Mouse (Mus musculus) 416B (cell line): ENCODE results near the gene Anp32e.
"Not testable (repeated sequence)": the region's sequence is repeated elsewhere in the genome, so short reads cannot be mapped to it uniquely, and the experiment has no call there.

ENCODE experiments used
- DNase-seq: peaks from one replicate; pipeline ENCODE4 v3.0.0; 2011; ENCODE audit warnings: low read depth

Anp32e gene

GRCm38 (mm10) chr3:95928658-95929503, at the start of gene Anp32e:
Anp32e (plus strand) TSS chr3:95929246.
- DNase-seq = peak; percentile 100

GRCm38 (mm10) chr3:95881979-95882815, 46.8 kb upstream of the Anp32e start, which contains the start of gene Ciart:
Ciart (minus strand) TSS chr3:95882251.
- peak; percentile 100 for DNase-seq

DNA sequence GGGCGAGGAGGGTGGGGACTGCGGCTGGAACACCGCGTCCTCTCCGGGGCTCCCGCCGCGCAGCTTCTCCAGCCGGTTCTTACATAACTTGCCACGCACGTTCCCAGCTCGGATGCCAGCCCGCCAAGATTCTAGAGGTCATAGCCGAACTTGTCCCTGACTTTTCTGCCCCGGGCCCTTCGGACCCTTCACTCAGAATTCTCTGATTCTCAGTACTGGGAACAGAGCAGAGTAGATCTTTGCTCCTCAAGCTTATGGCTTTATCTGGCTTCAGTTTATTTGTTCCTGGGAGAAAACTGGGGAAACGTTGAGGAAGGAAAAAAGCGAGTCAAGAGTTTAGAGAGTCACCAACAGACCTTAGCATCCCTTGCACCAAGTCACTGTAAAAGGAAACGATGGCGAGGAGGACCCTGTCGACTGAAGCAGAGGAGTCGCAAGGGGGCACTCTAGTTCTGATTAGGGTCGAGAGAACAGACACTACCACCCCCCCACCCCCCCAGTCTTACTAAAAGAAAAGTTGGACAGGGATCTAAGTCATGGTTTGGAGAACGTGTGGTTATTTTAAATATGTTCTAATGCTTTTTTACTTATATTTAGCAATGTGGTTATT, 46.1 kb upstream of the Anp32e start:
- peak; percentile 90 for DNase-seq

GRCm38 (mm10) chr3:95884400-95884799, 44.6 kb upstream of the Anp32e start:
- no peak for DNase-seq

DNA sequence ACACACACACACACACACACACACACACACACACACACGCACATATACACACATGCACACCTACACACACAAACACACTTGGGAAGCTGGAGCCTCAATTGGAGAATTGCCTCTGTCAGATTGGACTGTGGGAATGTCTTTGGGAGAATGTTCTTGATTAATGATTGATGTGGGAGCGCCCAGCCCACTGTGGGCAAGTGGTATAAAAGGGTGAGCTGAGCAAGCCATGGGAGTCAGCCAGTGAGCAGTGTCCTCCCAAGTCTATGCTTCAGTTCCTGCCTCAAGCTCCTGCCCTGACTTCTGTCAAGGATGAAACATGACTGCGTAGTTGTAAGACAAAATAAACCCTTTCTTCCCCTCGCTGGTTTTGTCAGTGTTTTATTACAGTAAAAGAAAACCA, 41.5 kb upstream of the Anp32e start:
- no peak for DNase-seq

GRCm38 (mm10) chr3:95889664-95890063, 39.4 kb upstream of the Anp32e start:
- DNase-seq = no peak

- DNase-seq = peak; percentile 87
These were observed 37.6 kb upstream of the Anp32e start, which contains the start of gene BC028528 for GRCm38 (mm10) chr3:95891211-95892065. BC028528 (minus strand) TSS chr3:95892005.

GRCm38 (mm10) chr3:95892066-95893052, 36.7 kb upstream of the Anp32e start:
- DNase-seq = peak; percentile 31

DNA sequence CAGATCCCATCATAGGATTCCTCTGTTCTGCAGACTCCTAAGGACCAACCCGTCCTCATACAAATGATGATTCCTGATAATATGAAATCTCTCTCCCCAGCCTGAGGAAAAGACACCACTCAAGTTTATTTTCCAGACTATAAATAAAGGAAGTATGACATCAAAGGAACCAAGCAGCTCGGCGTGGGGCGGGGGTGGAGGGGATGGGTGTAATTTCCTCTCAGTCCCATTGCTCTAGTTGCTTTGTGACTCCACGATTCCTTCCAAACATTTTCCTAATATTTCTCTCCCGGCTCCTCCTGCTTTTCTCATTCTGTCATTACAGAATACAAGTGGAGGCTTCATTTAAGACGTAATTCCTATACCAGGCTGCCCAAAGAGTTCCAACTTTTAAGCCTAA, 35.9 kb upstream of the Anp32e start:
- peak; percentile 65 for DNase-seq

DNA sequence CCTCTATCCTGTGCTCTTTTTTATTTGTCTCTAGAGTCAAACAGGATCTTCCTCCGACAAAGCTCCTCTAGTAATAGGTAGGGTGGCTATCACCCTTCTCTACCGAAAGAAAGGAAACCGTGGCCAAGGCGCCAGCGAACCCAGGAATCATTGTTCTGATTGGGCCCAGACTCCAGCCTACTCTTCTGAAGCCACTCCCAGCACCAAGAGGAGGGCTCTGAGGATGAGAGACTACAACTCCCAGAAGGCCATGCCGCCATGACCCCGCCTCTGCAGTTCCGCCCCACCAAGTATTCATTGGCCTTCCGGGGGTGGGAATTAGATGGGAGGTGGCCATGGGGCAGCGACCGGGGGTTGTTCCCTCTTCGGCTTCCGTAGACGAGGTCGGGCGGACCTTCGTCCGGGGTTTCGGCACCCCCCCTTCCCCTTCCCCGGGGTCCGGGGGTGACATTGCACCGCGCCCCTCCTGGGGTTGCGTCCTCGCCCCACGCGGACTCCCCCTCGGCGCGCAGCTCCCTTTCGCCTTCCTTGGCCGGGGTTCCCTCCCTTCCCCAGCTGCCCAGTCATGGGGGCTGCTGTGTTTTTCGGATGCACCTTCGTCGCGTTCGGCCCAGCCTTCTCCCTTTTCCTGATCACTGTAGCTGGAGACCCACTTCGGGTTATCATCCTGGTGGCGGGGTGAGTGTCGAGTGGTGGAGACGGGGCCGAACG, 35.3 kb upstream of the Anp32e start, which contains the start of gene Aph1a:
TSS of gene Aph1a (plus strand) at position 364 of the 711 bp plus-strand sequence.
- peak; percentile 99 for DNase-seq

DNA sequence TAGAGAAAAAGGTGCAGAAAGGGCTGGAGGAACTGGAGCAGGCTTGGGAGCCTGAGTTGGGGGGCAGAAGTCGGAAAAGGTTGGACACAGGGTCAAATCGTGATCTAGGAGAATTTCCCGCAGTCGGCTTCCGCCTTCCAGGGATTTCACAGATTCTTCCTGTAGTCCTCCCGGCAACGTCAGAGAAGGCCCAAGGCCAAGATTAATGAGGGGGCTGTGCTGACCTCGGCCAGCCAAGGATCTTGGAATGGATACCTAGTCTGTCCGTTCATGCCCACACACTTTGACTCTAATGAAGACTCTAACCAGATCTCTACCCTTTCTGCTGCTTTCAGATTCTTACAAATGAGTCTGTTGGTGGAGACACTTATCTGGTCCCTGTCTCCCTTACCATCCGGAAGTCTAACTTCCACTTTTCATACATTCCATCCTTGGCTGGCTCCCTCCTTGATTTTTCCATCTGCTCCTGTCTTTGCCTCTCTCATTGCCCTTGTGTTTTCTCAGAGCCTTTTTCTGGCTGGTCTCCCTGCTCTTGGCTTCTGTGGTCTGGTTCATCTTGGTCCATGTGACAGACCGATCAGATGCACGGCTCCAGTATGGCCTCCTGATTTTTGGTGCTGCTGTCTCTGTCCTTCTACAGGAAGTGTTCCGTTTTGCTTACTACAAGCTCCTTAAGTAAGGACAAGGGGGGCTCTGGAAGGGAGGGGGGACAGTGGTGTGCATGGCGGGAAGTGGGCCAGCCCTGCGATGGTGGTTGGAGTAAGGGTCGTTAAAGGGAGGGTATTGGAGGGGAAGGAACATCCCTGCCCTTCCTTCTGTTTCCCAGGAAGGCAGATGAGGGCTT, 34.5 kb upstream of the Anp32e start:
- DNase-seq = peak; percentile 42

DNA sequence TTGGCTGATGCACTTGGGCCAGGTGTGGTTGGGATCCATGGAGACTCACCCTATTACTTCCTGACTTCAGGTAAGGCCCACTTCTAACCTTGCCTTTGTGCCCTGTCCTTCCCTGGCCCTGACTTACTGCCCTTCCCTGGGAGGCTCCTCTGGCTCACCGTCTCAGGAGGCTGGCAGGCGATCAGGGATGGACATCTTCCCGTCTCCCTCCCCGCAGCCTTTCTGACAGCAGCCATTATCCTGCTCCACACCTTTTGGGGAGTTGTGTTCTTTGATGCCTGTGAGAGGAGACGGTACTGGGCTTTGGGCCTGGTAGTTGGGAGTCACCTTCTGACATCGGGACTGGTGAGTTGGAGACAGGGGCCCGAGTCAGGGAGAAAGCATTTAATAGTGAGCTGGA, 33.5 kb upstream of the Anp32e start:
- not testable (repeated sequence) for DNase-seq

DNA sequence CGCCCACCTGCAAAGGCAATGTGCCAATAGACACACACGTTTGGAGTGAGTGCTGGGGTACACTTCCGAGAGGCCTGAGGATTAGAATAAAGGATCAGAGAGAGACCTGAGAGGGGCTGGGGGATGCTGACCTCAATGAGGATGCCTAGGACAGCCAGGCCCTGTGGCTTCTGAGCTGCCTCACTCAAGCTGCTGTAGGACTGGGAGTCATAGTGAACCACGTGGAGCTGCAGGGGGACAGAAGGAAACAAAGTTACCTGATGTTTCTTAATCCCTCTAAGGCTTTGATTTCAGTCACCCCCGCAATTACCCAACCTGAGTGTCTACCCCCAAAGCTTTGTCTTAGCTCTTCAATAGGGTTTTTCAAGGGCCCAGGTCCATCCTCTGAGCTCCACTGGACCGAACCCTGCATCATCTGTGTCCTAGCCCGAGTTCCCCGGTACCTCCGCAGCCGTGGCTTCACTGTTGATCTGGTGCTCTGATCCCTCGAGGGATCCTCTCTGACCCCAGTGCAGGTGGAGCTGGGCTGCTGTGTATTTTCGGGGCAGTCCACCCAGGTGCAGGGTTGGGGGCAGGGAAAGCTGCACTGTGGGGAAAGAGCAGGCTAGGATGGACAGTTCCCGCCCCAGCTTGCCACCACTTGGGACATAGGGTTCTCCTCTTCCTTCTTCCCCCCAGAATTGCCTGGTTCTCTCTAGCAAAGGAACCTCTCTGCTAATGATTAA, 29.1 kb upstream of the Anp32e start:
- no peak for DNase-seq

DNA sequence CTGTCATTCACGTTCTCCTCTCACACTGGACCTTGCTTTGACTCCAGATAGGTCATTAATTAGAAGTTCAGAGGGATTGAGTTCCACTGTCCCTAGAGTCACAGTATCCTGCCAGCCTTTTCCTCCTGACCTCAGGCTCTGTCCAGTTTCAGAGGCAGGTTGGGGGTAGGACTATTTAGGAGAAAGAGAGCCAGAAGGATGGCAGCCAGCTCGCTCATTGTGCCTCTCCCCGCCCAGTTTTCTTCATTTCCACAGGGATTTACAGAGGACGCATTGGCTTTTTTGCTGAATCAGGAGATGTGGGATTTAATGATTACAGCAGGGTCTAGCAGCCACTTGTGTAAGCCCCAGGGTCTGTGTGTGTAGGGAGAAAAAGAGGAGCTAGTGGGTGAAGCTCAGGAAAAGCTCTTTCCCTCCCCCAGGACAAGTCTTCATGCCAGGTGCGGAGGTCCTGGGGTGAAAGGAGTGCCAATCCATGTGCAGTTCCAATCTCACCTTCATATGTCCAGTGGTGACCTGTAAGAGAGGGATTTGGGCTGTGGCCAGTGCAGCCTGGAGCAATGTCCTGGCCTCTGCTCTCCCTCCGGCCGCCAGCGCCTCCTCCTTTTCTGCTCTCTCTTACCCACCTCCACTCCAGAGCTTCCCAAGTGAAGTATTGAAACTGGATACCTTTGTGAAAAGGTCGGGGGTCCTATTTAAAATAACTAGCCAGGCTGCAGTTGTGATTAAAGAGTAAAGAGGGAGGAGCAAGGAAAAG, 27.3 kb upstream of the Anp32e start:
- no peak for DNase-seq

- DNase-seq = no peak
These were observed 26.7 kb upstream of the Anp32e start for GRCm38 (mm10) chr3:95902373-95902625.

- no peak for DNase-seq
These were observed 26.4 kb upstream of the Anp32e start for GRCm38 (mm10) chr3:95902643-95903042.

DNA sequence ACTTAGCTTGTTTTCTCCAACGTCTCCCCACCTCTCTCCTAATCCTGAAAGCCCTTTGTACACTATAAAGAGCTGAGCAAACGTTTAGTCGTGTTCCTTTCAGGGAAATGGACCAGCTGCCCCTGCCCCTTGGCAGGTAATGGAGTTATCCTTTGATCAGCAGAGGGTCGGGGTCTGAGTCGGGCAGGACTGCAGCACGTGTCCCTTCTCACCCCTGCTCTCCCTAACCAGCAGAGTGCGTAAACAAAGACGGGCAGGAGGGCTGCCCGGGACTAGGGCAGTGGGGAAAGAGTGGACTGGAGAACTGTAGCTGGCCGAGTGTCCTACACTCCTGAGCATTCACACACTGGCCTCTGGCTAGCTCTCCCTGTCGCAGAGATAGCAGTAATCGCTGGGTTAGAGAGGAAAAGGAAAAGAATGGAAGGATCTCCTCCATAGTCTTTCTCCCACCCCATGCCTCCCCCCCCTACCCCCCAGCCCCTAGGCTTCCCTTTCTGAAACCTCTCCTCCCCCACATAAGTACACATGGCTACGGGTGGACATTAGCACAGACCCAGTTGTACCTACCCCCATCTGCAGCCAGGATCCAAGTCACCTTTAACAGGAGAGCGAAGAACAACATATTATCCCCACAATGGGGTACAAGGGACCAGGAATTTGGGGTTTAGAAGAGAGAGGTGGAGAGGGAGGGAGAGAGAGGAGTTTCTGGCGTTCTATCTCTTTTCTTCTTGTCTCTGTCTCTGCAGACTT, 25.1 kb upstream of the Anp32e start:
- DNase-seq = no peak
